Mouse (Mus musculus) neutrophil, adult 83 days (primary cell): ENCODE results near the gene Spaca1. TPM values are rescaled to one million over a fixed set of nuclear protein-coding genes. Genes with fewer than 3 reads are reported as not detected.

Source experiments
- total RNA-seq, 2 experiments: library from RNA; stranded (reverse); gene quantifications; one replicate each; pipeline ENCODE4 v1.2.4; 2023

Gene Spaca1
- not detected for total RNA-seq

GRCm38 (mm10) chr4:34049571-34050255 lies at the start of gene Spaca1:
Gene Spaca1, minus strand, starts transcription at chr4:34050191.

Other genes starting within 250 kb of the Spaca1 start
- not detected for gene Cnr1, start 125.6 kb downstream of the Spaca1 start, total RNA-seq